Mouse (Mus musculus) B cell, adult (primary cell): Measurements from ENCODE around the gene Slc6a16. TPM values are rescaled to one million over a fixed set of nuclear protein-coding genes. Genes with fewer than 3 reads are reported as not detected.

ENCODE experiments used
- total RNA-seq: library from RNA; stranded (reverse); gene quantifications from 4 replicates; pipeline ENCODE4 v1.2.4, GENCODE M21; 2023; ENCODE audit not compliant: inconsistent age

Slc6a16 gene
- total RNA-seq: not detected in 4 replicates

DNA sequence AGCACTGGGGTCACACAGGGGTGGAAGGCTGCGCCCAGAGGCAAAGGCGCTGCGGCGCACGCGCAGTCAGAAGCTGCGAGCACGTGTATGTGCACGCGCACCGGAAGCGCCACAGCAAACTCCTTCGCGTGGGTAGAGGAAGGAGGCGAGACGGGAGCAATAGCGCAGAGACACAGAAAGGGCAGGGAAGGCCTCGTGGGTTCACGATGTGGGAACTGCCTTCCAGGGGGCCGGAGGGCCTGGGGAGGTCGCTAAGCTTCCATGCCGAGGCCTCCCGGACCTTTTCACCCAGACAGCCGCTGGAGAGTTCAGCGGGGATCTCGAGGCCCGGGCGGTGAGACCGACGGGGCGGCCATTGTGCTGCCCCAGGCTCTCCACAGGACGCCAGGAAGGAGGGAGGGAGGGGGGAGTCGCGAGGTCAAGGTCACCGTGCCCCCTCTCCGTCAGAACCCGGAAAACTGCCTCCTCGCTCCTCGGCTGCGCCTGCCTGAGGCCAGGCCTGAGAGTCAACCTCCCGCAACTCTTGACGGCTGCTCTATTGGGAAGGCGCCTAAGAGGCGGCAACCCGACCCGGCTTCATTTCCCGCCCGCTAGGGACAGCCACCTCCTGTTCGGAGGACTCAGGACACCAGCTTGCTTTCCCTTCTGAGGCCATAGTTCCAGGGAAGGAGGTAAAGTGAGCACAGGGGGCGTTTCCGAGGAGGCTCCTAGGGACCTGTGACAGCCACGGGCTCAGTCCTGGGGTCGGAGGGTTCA is at the start of gene Slc6a16:
Gene Slc6a16 (plus strand): TSS at position 453 of the 756 bp plus-strand sequence.

DNA sequence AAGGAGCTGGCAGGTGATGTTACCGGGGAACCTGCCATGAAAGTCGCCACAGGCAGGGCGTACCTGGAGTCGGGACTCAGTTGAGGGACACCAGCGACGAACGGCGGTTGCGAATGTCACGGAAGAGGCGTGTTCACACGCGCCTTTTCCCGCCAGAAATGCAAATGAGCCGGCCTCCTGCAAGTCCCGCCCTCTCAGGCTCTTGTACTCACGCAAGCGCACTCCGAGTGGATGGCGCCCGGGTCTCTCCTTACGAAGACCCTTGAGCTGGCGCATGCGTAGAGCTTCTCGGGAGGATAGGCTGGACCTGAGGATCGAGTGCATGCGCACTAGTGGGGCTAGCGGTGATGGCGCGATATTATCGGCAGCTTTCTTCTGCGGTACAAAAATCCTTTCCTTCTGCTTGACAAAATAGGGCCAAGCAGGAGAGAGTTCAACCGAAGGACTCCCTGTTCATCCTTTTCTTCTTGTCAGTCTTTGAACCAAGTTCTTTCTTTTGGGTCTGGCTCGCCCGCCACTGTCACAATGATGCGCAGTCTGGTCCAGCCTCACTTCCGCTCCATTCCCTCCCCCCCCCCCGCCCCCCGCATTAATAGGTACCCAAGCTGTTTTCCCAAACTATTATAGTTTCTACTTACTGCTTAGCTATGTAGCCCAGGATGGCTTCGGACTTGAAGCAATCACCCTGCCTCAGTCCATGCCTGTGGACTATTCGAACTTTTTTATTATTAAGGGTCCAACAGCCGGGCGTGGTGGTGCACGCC is 36.3 kb upstream of the Slc6a16 start, which contains the start of gene Ccdc155:
Gene Ccdc155 (minus strand): TSS at position 513 of the 764 bp plus-strand sequence.

DNA sequence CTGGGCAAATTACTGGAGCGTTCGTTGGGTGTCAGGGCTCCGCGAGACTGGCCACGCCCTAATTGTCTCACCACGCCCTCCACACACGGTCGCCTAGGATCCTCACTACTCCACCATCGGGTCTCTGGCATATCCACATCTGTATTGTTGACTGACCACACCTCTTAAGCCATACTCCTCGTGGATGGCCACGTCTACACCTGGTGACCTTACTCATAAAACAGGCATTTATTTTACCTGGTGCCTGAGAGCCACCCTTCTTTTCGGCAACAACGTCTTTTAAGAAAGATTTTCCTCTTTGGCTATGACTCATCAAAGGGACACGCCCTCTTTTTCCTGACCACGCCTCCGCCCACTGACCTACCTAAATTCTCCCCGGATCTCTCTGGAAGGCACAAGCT is 29.0 kb upstream of the Slc6a16 start, which contains the start of gene Dkkl1:
Gene Dkkl1 (minus strand): TSS at position 297 of the 401 bp plus-strand sequence.

DNA sequence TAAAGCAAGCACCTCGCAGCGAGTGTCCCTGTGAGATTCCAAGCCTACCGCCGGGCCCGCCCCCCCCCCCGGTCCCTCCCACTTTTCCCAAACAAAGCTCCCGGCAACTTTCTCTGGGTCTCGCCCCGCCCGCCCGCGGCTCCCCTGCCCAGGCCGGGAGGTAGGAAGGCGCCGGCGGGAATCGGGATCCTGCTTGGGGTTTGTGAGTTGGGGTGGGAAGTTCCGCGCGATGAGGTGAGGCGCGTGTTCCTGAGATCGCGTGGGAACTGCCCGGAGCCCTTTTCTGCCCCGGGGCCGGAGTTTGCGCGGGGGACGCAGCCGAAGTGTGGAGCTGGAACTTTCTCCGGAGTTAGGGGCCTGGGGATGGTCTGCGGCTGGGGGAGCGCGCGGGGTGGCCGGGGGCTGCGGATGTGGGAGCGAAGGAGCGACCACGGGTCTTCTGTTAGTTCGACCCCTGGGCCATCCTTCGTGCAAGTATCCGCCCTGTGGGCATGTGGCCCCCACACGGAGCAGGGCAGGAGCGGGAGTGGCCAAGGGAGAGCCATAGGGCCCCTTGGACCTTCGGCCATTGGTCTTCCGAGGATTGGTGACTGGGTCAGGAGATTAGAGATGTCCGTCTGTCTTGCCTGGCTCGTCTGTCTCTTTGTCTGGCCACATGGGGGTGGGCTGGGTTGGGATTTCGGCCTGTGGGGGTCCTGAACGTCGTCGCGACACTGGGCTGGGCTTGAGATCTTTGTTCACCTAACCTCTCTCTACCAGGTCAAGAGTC is 25.0 kb upstream of the Slc6a16 start, which contains the start of gene Tead2:
Gene Tead2 (plus strand): TSS at position 81 of the 769 bp plus-strand sequence.

DNA sequence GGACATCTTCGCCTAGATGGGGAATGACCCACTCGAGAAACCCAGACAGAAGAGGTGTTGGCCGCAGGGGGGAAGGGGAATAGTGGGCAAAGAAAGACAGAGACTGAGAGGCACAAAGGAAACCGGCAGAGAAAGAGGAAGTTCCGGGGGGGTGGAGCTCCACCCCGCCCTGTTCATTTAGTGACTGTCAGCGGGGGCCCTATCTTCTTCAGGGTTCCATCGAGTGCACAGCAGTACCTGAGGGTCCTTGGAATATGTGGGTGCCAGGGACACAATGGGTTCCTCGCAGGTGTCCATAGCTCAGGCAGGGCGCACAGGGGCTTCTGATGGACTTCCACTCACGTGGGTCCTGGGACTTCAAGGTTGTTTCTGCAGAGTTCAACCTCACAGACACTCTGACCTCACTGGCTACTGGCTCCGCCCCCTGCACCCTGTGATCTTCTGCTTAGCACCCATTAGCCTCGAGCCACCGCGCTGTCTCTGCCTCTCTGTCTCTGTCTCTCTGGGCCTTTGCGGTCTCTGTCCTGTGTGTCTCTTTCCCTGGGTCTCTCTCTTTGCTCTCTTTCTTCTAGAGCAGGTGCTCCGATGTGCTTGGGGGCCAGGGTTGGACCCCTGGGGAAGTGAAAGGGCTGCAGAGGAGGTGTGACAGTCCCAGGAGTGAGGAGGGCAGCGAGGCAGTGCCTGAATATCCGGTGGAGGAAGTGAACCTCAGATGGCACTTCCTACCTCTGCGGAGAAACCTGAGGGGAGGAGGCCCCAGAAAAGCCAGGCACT is 2.0 kb upstream of the Slc6a16 start, which contains the start of gene Cd37:
Gene Cd37 (minus strand): TSS at position 393 of the 774 bp plus-strand sequence.

GRCm38 (mm10) chr7:45277136-45277760 is 36.4 kb downstream of the Slc6a16 start, which contains the start of gene Slc6a21:
TSS of gene Slc6a21 (plus strand) at chr7:45277513.

Other genes starting within 250 kb of the Slc6a16 start
- 166 to 184 TPM (median 173 TPM) in 4 replicates for gene Irf3, start 243.4 kb upstream of the Slc6a16 start, total RNA-seq
- gene Bcl2l12, start 242.4 kb upstream of the Slc6a16 start, total RNA-seq: 28.2 to 38.2 TPM (median 30.9 TPM) in 4 replicates
- 96.2 to 104 TPM (median 99.7 TPM) in 4 replicates for gene Scaf1, start 224.7 kb upstream of the Slc6a16 start, total RNA-seq
- gene Rras, start 223.1 kb upstream of the Slc6a16 start, total RNA-seq: 13.0 to 15.4 TPM (median 14.8 TPM) in 4 replicates
- 69.6 to 74.4 TPM (median 71.7 TPM) in 4 replicates for gene Prr12, start 188.2 kb upstream of the Slc6a16 start, total RNA-seq
- 55.5 to 60.4 TPM (median 57.4 TPM) in 4 replicates for gene Nosip, start 178.7 kb upstream of the Slc6a16 start, total RNA-seq
- 3.5 to 5.4 TPM (median 3.8 TPM) in 4 replicates for gene Prrg2, start 178.4 kb upstream of the Slc6a16 start, total RNA-seq
- 2.0 to 5.7 TPM (median 3.9 TPM) in 4 replicates for gene Rcn3, start 148.9 kb upstream of the Slc6a16 start, total RNA-seq
- 30.4 to 37.3 TPM (median 33.5 TPM) in 4 replicates for gene Fcgrt, start 137.2 kb upstream of the Slc6a16 start, total RNA-seq
- gene Rps11, start 116.6 kb upstream of the Slc6a16 start, total RNA-seq: 2,358 to 2,650 TPM (median 2,499 TPM) in 4 replicates
- 4,140 to 4,660 TPM (median 4,377 TPM) in 4 replicates for gene Rpl13a, start 112.3 kb upstream of the Slc6a16 start, total RNA-seq
- gene Gm45713, start 104.9 kb upstream of the Slc6a16 start, total RNA-seq: 0.87 TPM in 1 of 4 replicates, not detected in the others
- gene Flt3l, start 104.7 kb upstream of the Slc6a16 start, total RNA-seq: 70.7 to 77.9 TPM (median 74.1 TPM) in 4 replicates
- gene Pih1d1, start 86.8 kb upstream of the Slc6a16 start, total RNA-seq: 46.7 to 53.9 TPM (median 51.0 TPM) in 4 replicates
- gene Aldh16a1, start 86.5 kb upstream of the Slc6a16 start, total RNA-seq: 100 to 121 TPM (median 116 TPM) in 4 replicates
- not detected in 4 replicates for gene Slc17a7, start 77.1 kb upstream of the Slc6a16 start, total RNA-seq
- gene Gfy, start 61.5 kb upstream of the Slc6a16 start, total RNA-seq: not detected in 4 replicates
- not detected in 4 replicates for gene Pth2, start 60.1 kb upstream of the Slc6a16 start, total RNA-seq
- gene Ccdc155, start 36.2 kb upstream of the Slc6a16 start, total RNA-seq: 0.54 to 1.1 TPM (median 0.78 TPM) in 4 replicates
- gene Dkkl1, start 28.9 kb upstream of the Slc6a16 start, total RNA-seq: 1.3 to 2.7 TPM (median 2.0 TPM) in 3 of 4 replicates, not detected in the other
- gene Tead2, start 25.3 kb upstream of the Slc6a16 start, total RNA-seq: not detected in 4 replicates
- gene Cd37, start 2.0 kb upstream of the Slc6a16 start, total RNA-seq: 1,683 to 1,834 TPM (median 1,832 TPM) in 4 replicates
- gene Slc6a21, start 36.4 kb downstream of the Slc6a16 start, total RNA-seq: 0.51 to 0.64 TPM (median 0.60 TPM) in 4 replicates
- 5.9 to 13.0 TPM (median 9.1 TPM) in 4 replicates for gene Trpm4, start 92.7 kb downstream of the Slc6a16 start, total RNA-seq
- gene Hrc, start 94.2 kb downstream of the Slc6a16 start, total RNA-seq: not detected in 4 replicates
- gene Ppfia3, start 125.9 kb downstream of the Slc6a16 start, total RNA-seq: 0.13 to 0.33 TPM (median 0.23 TPM) in 4 replicates
- gene Lin7b, start 129.5 kb downstream of the Slc6a16 start, total RNA-seq: 1.2 TPM in 1 of 4 replicates, not detected in the others
- gene Snrnp70, start 154.7 kb downstream of the Slc6a16 start, total RNA-seq: 574 to 602 TPM (median 590 TPM) in 4 replicates
- gene Kcna7, start 164.6 kb downstream of the Slc6a16 start, total RNA-seq: not detected in 4 replicates
- not detected in 4 replicates for gene Ntf5, start 172.6 kb downstream of the Slc6a16 start, total RNA-seq
- gene Lhb, start 179.7 kb downstream of the Slc6a16 start, total RNA-seq: not detected in 4 replicates
- gene Gys1, start 193.8 kb downstream of the Slc6a16 start, total RNA-seq: 15.2 to 19.8 TPM (median 17.4 TPM) in 4 replicates
- gene Ruvbl2, start 197.0 kb downstream of the Slc6a16 start, total RNA-seq: 38.2 to 60.2 TPM (median 47.5 TPM) in 4 replicates
- gene Ftl1, start 218.8 kb downstream of the Slc6a16 start, total RNA-seq: 648 to 704 TPM (median 682 TPM) in 4 replicates
- gene Bax, start 225.8 kb downstream of the Slc6a16 start, total RNA-seq: 107 to 138 TPM (median 119 TPM) in 4 replicates
- gene Tulp2, start 240.8 kb downstream of the Slc6a16 start, total RNA-seq: not detected in 4 replicates
- 0.77 to 1.8 TPM (median 0.98 TPM) in 4 replicates for gene Gm45808, start 245.7 kb downstream of the Slc6a16 start, total RNA-seq
- 2.9 to 3.9 TPM (median 3.5 TPM) in 4 replicates for gene Dhdh, start 247.7 kb downstream of the Slc6a16 start, total RNA-seq